Mouse (Mus musculus) forebrain, embryonic 15.5 days (tissue): ENCODE data around the gene Angptl4. TPM values are rescaled to one million over a fixed set of nuclear protein-coding genes. Genes with fewer than 3 reads are reported as not detected.

ENCODE experiments used
- ATAC-seq: fragments of 200-750 bp; cut with Nextera tagmentation; replicated peaks from 2 replicates; pipeline ENCODE4 v1.8.0; 2017; ENCODE audit warnings: mild to moderate bottlenecking, moderate TSS enrichment, moderate library complexity
- H3K27ac ChIP-seq: fragments of 300-500 bp; sonication (generic); replicated peaks from 2 replicates; pipeline ENCODE4 v1.5.1; 2015; ENCODE audit warnings: mild to moderate bottlenecking, inconsistent platforms
- H3K27me3 ChIP-seq: fragments of 300-500 bp; sonication (generic); 2 replicates; pipeline ENCODE4 v1.6.1; 2015; ENCODE audit warnings: inconsistent platforms
- H3K36me3 ChIP-seq: fragments of 300-500 bp; sonication (generic); 2 replicates; pipeline ENCODE4 v1.6.1; 2015; ENCODE audit warnings: mild to moderate bottlenecking, inconsistent platforms
- H3K4me1 ChIP-seq: fragments of 300-500 bp; sonication (generic); 2 replicates; pipeline ENCODE4 v1.6.1; 2015; ENCODE audit warnings: inconsistent platforms
- H3K4me2 ChIP-seq: fragments of 300-500 bp; sonication (generic); replicated peaks from 2 replicates; pipeline ENCODE4 v1.6.1; 2015; ENCODE audit warnings: mild to moderate bottlenecking, inconsistent platforms
- H3K4me3 ChIP-seq: fragments of 300-500 bp; sonication (generic); 2 replicates; pipeline ENCODE4 v1.5.1; 2015; ENCODE audit warnings: mild to moderate bottlenecking, inconsistent platforms
- H3K9ac ChIP-seq: fragments of 300-500 bp; sonication (generic); replicated peaks from 2 replicates; pipeline ENCODE4 v1.6.1; 2015; ENCODE audit warnings: mild to moderate bottlenecking, inconsistent platforms
- H3K9me3 ChIP-seq: fragments of 300-500 bp; sonication (generic); 2 replicates; pipeline ENCODE4 v1.6.1; 2016; ENCODE audit warnings: inconsistent platforms
- WGBS: fragments of 180-500 bp; shearing (Covaris S2); methylation state at CpG from one replicate; pipeline ENCODE4 v1.1.7; 2015; ENCODE audit warnings: mixed read lengths; 5-methylcytosine and 5-hydroxymethylcytosine counted together
- polyA plus RNA-seq: library from polyadenylated mRNA; unstranded; fragments of >200 nt; fragmentation: Nextera tagmentation; extraction: Ambion mirVana; gene quantifications from 2 replicates; pipeline ENCODE4 v1.2.1, GENCODE M21; 2015

Angptl4 gene
- polyA plus RNA-seq, 1 experiment from 2014 or later, result 12.8 TPM

DNA sequence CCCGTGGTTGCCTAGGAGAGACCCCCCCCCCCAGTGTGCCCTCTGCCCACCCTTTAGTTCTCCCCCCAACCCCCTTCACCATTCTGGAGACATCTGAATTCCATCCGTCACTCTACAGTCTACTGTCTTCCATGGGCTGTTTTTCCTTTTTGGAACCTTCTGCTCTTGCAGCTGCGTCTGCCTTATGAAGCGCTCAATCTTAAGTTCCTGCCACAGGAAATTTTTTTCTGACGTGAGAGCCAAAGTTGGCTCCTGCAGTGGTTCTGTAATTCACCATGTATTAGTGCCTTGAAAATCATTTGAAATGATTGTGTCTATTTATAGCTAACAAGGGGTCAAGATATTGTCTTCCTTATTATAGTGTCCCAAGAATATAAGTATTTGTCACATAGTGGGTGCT, 35.0 kb upstream of the Angptl4 start:
- H3K9ac ChIP-seq, result 0 out of 2 replicates have a peak overlapping the region, but pooled peaks have one; percentile 70

DNA sequence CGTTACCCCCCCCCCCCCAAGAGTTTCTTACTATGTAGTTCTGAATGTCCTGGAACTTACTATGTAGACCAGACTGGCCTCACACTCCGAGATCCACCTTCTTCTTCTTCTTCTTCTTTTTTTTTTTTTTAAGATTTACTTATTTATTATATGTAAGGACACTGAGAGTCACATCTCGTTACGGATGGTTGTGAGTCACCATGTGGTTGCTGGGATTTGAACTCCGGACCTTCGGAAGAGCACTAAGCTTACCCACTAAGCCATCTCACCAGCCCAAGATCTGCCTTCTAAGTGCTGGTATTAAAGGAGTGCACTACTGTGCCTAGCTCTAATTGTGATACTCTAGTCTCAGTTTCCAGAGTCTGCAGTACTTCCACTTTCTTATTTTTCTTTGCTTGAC, 33.8 kb upstream of the Angptl4 start:
- Histone ChIP-seq H3K4me2 (no peak overlapping the region), H3K4me1 (peaks cover 26% of the 10 kb centered on the region), H3K9ac (no peak overlapping the region), H3K27me3 (no peaks in the 10 kb centered on the region), H3K4me3 (no peak overlapping the region), H3K36me3 (peaks cover 14% of the 10 kb centered on the region), H3K9me3 (no peaks in the 10 kb centered on the region), H3K27ac (no peak overlapping the region)
- ATAC-seq, result no peak
- 95% methylated on average over 6 of the region's 6 CpGs for WGBS

More for the DNA sequence above, 35.0 kb upstream of the Angptl4 start:
- peak overlapping the region; percentile 92; the same call in 1 of the 2 replicates for H3K27ac ChIP-seq
- no peaks in the 10 kb centered on the region for H3K9me3 ChIP-seq
- WGBS, result 65% methylated on average over 5 of the region's 5 CpGs
- H3K4me3 ChIP-seq, result peak overlapping the region; percentile 66
- no peaks in the 10 kb centered on the region for H3K27me3 ChIP-seq
- peaks cover 29% of the 10 kb centered on the region for H3K4me1 ChIP-seq
- peak overlapping the region; percentile 83 for H3K4me2 ChIP-seq
- ATAC-seq, result no peak
- H3K36me3 ChIP-seq, result peaks cover 26% of the 10 kb centered on the region

DNA sequence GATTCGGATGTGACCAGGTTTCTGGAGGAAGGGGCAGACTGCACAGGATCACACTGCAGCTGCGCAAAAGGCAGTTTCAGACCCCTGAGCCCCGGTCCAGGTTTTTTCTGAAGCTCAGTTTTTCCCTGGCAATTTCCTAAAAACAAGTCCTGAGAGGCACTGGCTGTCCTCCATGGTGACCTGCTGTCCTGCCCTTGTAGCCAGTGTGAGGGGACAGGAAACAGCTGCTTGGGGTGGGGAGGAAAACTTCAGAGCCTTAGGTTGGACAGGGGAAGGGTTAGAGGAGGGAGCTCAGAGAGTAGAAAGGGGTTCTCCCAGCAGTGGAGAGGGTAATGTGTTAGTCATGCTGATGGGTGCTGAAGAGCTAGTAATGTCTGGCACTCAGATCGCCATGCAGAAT, 31.4 kb upstream of the Angptl4 start:
- no peak overlapping the region for H3K4me2 ChIP-seq
- peaks cover 14% of the 10 kb centered on the region for H3K4me1 ChIP-seq

DNA sequence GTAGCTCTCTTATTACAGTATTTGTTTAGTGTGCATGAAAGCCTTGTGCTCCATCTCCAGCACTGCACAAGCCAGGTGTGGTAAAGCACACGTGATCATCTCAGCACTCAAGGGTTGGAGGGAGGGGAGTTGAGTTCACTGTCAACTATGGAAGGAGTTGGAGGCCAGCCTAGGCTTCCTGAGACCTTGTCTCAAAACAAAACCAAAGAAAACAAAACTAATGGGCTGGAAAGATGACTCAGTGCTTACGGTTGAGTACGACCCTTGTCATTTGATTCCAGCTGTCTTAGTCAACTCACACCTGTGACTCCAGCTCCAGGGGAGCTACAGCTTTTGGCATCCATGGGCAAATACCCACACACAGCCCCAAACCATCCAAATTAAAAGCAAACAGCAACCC, 30.8 kb upstream of the Angptl4 start:
- no peak for ATAC-seq
- H3K36me3 ChIP-seq, result no peaks in the 10 kb centered on the region
- H3K27me3 ChIP-seq, result no peaks in the 10 kb centered on the region; the same call in 1 of the 2 replicates
- H3K27ac ChIP-seq, result no peak overlapping the region
- H3K4me2 ChIP-seq, result no peak overlapping the region
- 51% methylated on average over 3 of the region's 3 CpGs for WGBS
- no peaks in the 10 kb centered on the region for H3K9me3 ChIP-seq
- no peak overlapping the region for H3K4me3 ChIP-seq
- H3K9ac ChIP-seq, result no peak overlapping the region
- peaks cover 11% of the 10 kb centered on the region for H3K4me1 ChIP-seq

More for the DNA sequence above, 31.4 kb upstream of the Angptl4 start:
- no peak overlapping the region for H3K9ac ChIP-seq
- ATAC-seq, result no peak
- WGBS, result 75% methylated on average over 4 of the region's 4 CpGs
- no peaks in the 10 kb centered on the region; the same call in 1 of the 2 replicates for H3K27me3 ChIP-seq
- no peak overlapping the region for H3K4me3 ChIP-seq
- H3K27ac ChIP-seq, result no peak overlapping the region
- H3K9me3 ChIP-seq, result no peaks in the 10 kb centered on the region
- H3K36me3 ChIP-seq, result no peaks in the 10 kb centered on the region

DNA sequence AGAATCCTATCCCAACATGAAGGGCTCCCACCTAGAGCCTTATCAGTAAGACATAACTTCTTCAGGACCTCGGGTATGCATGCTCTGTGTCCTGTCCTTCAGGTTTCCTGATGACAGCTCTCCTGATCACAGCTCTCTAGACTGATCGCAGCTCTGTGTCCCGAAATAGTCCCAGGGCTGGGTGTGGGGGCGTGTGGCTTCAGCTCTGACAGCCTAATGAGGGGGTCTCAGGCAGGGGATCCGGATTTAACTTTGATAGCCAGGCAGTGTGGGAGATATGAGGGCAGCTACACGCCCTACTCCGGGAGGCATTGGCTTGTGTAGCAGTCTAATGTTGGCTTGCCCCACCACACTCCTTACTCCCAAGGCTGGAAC, 29.5 kb upstream of the Angptl4 start:
- ATAC-seq, result no peak
- no peak overlapping the region for H3K27ac ChIP-seq
- 35% methylated on average over 7 of the region's 7 CpGs for WGBS

DNA sequence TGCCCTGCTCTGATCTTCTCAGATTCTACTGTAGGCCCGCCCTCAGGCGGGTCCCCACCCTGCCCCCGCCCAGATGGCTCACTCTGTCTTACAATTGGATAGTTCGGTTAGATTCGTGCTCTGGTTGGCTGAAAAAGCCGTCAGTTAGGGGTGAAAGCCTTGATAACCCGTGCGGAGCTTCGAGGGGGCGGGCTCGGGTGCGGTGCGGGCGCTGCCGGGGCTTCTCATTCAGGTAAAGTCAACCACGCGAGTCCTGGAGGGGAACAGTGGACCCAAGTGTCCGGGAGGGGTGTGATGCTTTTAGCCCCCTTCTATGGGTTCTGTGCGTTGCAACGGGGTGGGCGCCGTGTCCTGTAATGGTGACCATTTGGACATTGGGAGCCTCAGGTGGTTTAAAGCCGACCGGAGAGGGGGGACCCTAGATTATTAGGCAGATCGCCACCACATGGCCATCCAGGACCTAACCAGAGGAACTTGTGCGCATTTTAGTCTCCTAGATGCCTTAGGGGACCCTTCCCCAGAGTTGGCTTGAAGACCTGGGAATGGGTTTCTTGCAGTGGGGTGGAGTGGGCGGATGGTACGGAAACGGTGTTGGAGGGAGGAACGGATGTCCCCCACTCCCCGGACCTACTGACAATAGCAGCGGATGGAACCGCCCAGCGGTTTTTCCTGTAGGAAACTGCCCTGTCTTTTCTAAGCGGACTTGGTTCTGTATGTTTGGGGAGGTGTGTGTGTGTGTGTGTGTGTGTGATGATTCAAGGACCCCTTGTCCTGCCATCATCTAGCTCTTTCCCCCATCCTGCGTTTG, 28.9 kb upstream of the Angptl4 start, which contains the start of gene Kank3:
Kank3 (plus strand) TSS at position 186 of the 808 bp plus-strand sequence.
- ATAC-seq, result peak; percentile 99
- H3K27ac ChIP-seq, result no peak within 1 kb of the TSS
- H3K36me3 ChIP-seq, result no peaks in the 10 kb centered on the region
- peaks cover 5% of the 10 kb centered on the region; the same call in 1 of the 2 replicates for H3K4me1 ChIP-seq
- H3K27me3 ChIP-seq, result no peaks in the 10 kb centered on the region; the same call in 1 of the 2 replicates
- WGBS, result 1% methylated on average over 36 of the region's 36 CpGs
- peak within 1 kb of the TSS; percentile 68 for H3K4me2 ChIP-seq
- no peaks in the 10 kb centered on the region for H3K9me3 ChIP-seq
- H3K9ac ChIP-seq, result peak within 1 kb of the TSS; percentile 40
- H3K4me3 ChIP-seq, result peak within 1 kb of the TSS; percentile 47

More for the DNA sequence above, 29.5 kb upstream of the Angptl4 start:
- no peaks in the 10 kb centered on the region for H3K9me3 ChIP-seq
- peak overlapping the region; percentile 47 for H3K4me3 ChIP-seq
- H3K27me3 ChIP-seq, result no peaks in the 10 kb centered on the region; the same call in 1 of the 2 replicates
- peaks cover 5% of the 10 kb centered on the region; the same call in 1 of the 2 replicates for H3K4me1 ChIP-seq
- H3K4me2 ChIP-seq, result peak overlapping the region; percentile 68
- no peaks in the 10 kb centered on the region for H3K36me3 ChIP-seq
- H3K9ac ChIP-seq, result no peak overlapping the region

DNA sequence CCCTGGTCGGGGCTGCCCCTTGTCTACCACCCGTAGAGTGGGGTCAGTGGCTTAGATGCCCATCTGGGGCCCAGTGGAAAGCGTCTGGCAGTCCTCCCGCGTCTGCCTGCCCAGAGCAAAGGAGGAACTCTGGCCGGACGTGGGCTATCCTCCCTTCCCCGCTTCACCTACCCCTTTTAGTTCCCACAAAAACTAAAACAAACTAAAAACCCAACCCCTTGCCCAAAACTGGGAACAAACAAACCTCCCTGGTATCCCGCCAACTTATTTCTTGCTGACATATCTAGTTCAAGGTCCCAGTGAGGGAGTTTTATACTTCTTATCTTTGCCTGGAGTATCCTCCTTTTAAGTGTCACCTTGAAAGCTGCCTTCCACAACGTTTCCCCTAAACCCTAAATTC, 26.6 kb upstream of the Angptl4 start:
- no peak overlapping the region for H3K4me3 ChIP-seq
- peaks cover 5% of the 10 kb centered on the region; the same call in 1 of the 2 replicates for H3K4me1 ChIP-seq
- H3K4me2 ChIP-seq, result no peak overlapping the region
- H3K9me3 ChIP-seq, result no peaks in the 10 kb centered on the region
- H3K36me3 ChIP-seq, result no peaks in the 10 kb centered on the region
- no peak overlapping the region for H3K27ac ChIP-seq
- ATAC-seq, result no peak
- H3K9ac ChIP-seq, result no peak overlapping the region
- WGBS, result 35% methylated on average over 10 of the region's 10 CpGs
- H3K27me3 ChIP-seq, result no peaks in the 10 kb centered on the region; the same call in 1 of the 2 replicates

DNA sequence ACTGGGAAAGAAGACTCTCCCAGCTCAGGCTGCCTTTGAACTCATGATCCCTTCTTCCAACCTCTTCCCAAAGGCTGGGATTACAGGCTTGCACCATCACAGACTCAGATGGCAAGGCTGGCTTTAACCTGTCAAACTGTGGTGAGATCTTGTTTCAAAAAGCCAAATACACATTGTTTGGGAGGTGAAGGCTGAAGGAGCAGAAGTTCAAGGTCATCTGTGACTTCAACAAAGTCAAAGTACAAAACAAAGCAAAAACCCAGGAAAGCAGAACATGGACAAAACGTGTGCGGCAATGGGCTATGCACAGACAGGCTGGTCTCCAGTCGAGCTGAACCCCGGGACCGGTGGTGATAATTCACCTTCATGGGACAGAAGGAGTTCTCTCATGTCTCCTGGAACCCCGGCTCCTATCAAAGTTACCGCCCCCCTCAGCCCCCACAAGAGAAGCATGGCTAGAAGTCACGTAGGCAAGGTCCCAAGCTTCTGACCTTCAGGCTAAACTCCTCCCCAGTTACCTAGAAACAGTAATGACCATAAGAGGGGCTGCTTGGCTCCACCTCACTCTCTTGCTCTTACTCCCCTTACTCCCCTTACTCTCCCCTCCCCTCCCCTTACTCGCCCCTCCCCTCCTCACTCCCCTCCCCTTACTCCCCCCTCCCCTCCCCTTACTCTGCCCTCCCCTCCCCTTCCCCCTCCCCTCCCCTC, 25.7 kb upstream of the Angptl4 start:
- Histone ChIP-seq H3K9ac (no peak overlapping the region), H3K4me2 (no peak overlapping the region), H3K27me3 (no peaks in the 10 kb centered on the region; the same call in 1 of the 2 replicates), H3K27ac (no peak overlapping the region), H3K4me3 (no peak overlapping the region), H3K4me1 (peaks cover 5% of the 10 kb centered on the region; the same call in 1 of the 2 replicates), H3K9me3 (no peaks in the 10 kb centered on the region), H3K36me3 (no peaks in the 10 kb centered on the region)
- ATAC-seq, result no peak
- WGBS, result 65% methylated on average over 8 of the region's 9 CpGs

DNA sequence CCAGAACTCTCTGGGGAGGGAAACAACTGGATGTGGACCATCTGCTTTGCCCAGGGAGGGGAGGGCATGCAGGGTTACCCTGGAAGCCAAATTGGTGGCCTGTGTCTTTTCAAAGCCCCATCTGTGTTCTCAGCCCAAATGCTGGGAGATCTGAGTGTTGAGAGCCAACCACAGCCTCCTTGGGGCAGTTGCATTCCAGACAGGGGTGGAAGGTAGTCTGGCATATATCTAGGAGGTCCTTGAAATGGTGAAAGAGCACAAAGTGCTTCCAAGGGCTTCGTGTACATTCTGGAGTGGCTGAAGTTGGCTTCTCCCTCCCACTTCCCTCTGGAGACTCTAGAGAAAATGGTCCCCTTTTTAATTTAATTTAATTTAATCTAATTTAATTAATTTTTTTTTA, 23.1 kb upstream of the Angptl4 start:
- Histone ChIP-seq H3K4me2 (no peak overlapping the region), H3K27me3 (no peaks in the 10 kb centered on the region; the same call in 1 of the 2 replicates), H3K9ac (no peak overlapping the region), H3K36me3 (no peaks in the 10 kb centered on the region), H3K27ac (no peak overlapping the region), H3K4me1 (no peaks in the 10 kb centered on the region), H3K9me3 (no peaks in the 10 kb centered on the region), H3K4me3 (no peak overlapping the region)
- 59% methylated on average over 1 of the region's 1 CpGs for WGBS
- no peak for ATAC-seq

DNA sequence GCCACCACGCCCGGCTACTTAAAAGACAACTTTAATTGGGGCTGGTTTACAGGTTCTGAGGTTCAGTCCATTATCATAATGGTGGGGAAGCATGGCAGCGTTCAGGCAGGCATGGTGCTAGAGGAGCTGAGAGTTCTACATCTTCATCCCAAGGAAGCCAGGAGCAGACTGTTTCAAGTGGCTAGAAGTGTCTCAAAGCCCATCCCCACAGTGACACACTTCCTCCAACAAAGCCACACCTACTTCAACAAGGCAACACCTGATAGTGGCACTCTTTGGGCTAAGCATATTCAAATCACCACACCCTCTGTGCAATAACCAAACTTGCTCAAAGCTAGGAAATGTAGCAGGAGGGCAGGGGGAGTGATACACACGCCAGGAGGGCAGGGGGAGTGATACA, 22.6 kb upstream of the Angptl4 start:
- no peak overlapping the region for H3K27ac ChIP-seq
- no peak for ATAC-seq
- 63% methylated on average over 4 of the region's 4 CpGs for WGBS

DNA sequence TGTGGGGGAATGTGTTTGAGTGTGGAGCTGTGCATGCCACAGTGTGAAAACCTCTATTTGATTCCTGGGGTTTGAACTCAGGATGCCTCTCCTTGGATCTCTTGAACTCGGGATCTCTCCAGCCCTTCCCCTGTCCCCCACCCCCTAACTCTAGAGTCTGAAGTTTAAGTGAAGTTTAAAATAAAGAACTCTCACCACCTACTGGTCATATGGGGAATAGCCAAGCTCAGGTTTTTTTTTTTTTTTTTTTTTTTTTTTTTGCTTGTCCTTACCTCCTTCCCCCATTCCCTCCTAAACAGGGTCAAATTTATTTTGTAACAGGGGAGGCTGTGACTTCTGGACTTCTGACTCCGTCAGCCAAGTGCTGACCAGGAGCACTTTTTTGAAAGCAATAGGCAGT, 20.6 kb upstream of the Angptl4 start:
- Histone ChIP-seq H3K27me3 (no peaks in the 10 kb centered on the region), H3K4me3 (no peak overlapping the region), H3K36me3 (no peaks in the 10 kb centered on the region), H3K4me1 (no peaks in the 10 kb centered on the region), H3K4me2 (no peak overlapping the region), H3K9me3 (no peaks in the 10 kb centered on the region), H3K9ac (no peak overlapping the region), H3K27ac (no peak overlapping the region)
- WGBS, result 9% methylated on average over 2 of the region's 2 CpGs
- no peak for ATAC-seq

More for the DNA sequence above, 22.6 kb upstream of the Angptl4 start:
- H3K9me3 ChIP-seq, result no peaks in the 10 kb centered on the region
- no peaks in the 10 kb centered on the region; the same call in 1 of the 2 replicates for H3K27me3 ChIP-seq
- no peaks in the 10 kb centered on the region for H3K36me3 ChIP-seq
- H3K9ac ChIP-seq, result no peak overlapping the region
- H3K4me1 ChIP-seq, result no peaks in the 10 kb centered on the region
- no peak overlapping the region for H3K4me2 ChIP-seq
- H3K4me3 ChIP-seq, result no peak overlapping the region

DNA sequence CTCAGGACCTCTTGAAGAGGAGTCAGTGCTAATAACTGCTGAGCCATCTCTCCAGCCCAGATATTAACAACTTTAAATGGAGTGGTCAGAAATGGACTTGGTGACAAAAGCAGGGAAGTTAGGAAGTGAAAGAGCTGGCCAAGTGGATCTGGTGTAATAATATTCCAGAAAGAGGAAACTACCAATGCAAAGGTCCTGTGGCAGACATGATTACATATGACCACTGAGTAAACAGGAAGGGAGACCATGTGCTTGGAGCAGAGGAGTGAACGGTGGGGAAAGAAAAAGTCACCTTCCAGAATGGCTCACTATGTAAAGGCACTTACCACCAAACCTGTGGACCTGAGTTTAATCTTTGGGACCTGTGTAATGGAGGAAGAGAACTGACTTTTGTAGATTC, 17.6 kb upstream of the Angptl4 start:
- Histone ChIP-seq H3K4me2 (no peak overlapping the region), H3K27ac (no peak overlapping the region), H3K36me3 (no peaks in the 10 kb centered on the region), H3K4me1 (no peaks in the 10 kb centered on the region), H3K9me3 (no peaks in the 10 kb centered on the region), H3K9ac (no peak overlapping the region), H3K27me3 (no peaks in the 10 kb centered on the region), H3K4me3 (no peak overlapping the region)
- WGBS, result 73% methylated on average over 1 of the region's 1 CpGs
- ATAC-seq, result no peak
